Mouse (Mus musculus) embryonic facial prominence, embryonic 13.5 days (tissue): ENCODE measurements around the gene Hlx. TPM values are rescaled to one million over a fixed set of nuclear protein-coding genes. Genes with fewer than 3 reads are reported as not detected.
A peak's percentile ranks its signal among the peaks of the same experiment; 100 is the strongest.

ENCODE experiments used
- ATAC-seq: fragments of 200-750 bp; cut with Nextera tagmentation; 2 replicates; pipeline ENCODE4 v1.8.0; 2017; ENCODE audit warnings: low read depth; ENCODE audit not compliant: insufficient number of reproducible peaks, insufficient read depth, low FRiP score, low TSS enrichment
- H3K27ac ChIP-seq: fragments of 300-500 bp; sonication (generic); 2 replicates; pipeline ENCODE4 v1.5.1; 2015; ENCODE audit warnings: moderate library complexity, mild to moderate bottlenecking, inconsistent platforms
- H3K27me3 ChIP-seq: fragments of 300-500 bp; sonication (generic); 2 replicates; pipeline ENCODE4 v1.6.1; 2015; ENCODE audit warnings: mild to moderate bottlenecking, inconsistent platforms
- H3K36me3 ChIP-seq: fragments of 300-500 bp; sonication (generic); 2 replicates; pipeline ENCODE4 v1.6.1; 2015; ENCODE audit warnings: mild to moderate bottlenecking, inconsistent platforms
- H3K4me1 ChIP-seq: fragments of 300-500 bp; sonication (generic); 2 replicates; pipeline ENCODE4 v1.6.1; 2015; ENCODE audit warnings: inconsistent platforms
- H3K4me2 ChIP-seq: fragments of 300-500 bp; sonication (generic); 2 replicates; pipeline ENCODE4 v1.6.1; 2015; ENCODE audit warnings: moderate library complexity, mild to moderate bottlenecking, inconsistent platforms
- H3K4me3 ChIP-seq: fragments of 300-500 bp; sonication (generic); 2 replicates; pipeline ENCODE4 v1.5.1; 2015; ENCODE audit warnings: mild to moderate bottlenecking, inconsistent platforms
- H3K9ac ChIP-seq: fragments of 300-500 bp; sonication (generic); 2 replicates; pipeline ENCODE4 v1.6.1; 2015; ENCODE audit warnings: mild to moderate bottlenecking, inconsistent platforms
- H3K9me3 ChIP-seq: fragments of 300-500 bp; sonication (generic); 2 replicates; pipeline ENCODE4 v1.6.1; 2016; ENCODE audit warnings: inconsistent platforms
- WGBS: fragments of 180-500 bp; shearing (Covaris S2); methylation state at CpG from one replicate; pipeline ENCODE4 v1.1.7; 2015; ENCODE audit warnings: mixed read lengths; 5-methylcytosine and 5-hydroxymethylcytosine counted together
- polyA plus RNA-seq: library from polyadenylated mRNA; unstranded; fragments of >200 nt; fragmentation: Nextera tagmentation; extraction: Ambion mirVana; gene quantifications from 2 replicates; pipeline ENCODE4 v1.2.1, GENCODE M21; 2015

Gene Hlx
- polyA plus RNA-seq: 13.3 and 14.9 TPM in 2 replicates

- ATAC-seq: peak; percentile 83
- H3K27ac ChIP-seq: peak within 1 kb of the TSS; percentile 71
- under 1% methylated on average over 32 of the region's 32 CpGs for WGBS
- peak within 1 kb of the TSS; percentile 59 for H3K4me3 ChIP-seq
- H3K9me3 ChIP-seq: no peaks in the 10 kb centered on the region
- no peaks in the 10 kb centered on the region for H3K36me3 ChIP-seq
- peak within 1 kb of the TSS; percentile 86 for H3K4me2 ChIP-seq
- peak within 1 kb of the TSS; percentile 74 for H3K9ac ChIP-seq
- peaks cover 96% of the 10 kb centered on the region for H3K27me3 ChIP-seq
- peaks cover 28% of the 10 kb centered on the region for H3K4me1 ChIP-seq
Observed at GRCm38 (mm10) chr1:184732556-184733049, at the start of gene Hlx. TSS of gene Hlx (minus strand) at chr1:184732619.

GRCm38 (mm10) chr1:184782161-184782513 is 49.7 kb upstream of the Hlx start:
- WGBS: 74% methylated on average over 14 of the region's 14 CpGs
- Histone ChIP-seq H3K4me1 (no peaks in the 10 kb centered on the region), H3K27ac (no peak overlapping the region)

GRCm38 (mm10) chr1:184781286-184782160 is 49.1 kb upstream of the Hlx start:
- no peak overlapping the region for H3K9ac ChIP-seq
- H3K4me3 ChIP-seq: no peak overlapping the region
- WGBS: 70% methylated on average over 10 of the region's 10 CpGs
- H3K9me3 ChIP-seq: no peaks in the 10 kb centered on the region
- H3K27me3 ChIP-seq: peaks cover 12% of the 10 kb centered on the region
- H3K4me2 ChIP-seq: no peak overlapping the region
- H3K27ac ChIP-seq: no peak overlapping the region
- H3K4me1 ChIP-seq: no peaks in the 10 kb centered on the region
- no peak for ATAC-seq
- H3K36me3 ChIP-seq: no peaks in the 10 kb centered on the region

More at GRCm38 (mm10) chr1:184782161-184782513, 49.7 kb upstream of the Hlx start:
- Histone ChIP-seq H3K9ac (no peak overlapping the region), H3K9me3 (no peaks in the 10 kb centered on the region), H3K4me3 (no peak overlapping the region), H3K27me3 (peaks cover 6% of the 10 kb centered on the region), H3K36me3 (no peaks in the 10 kb centered on the region), H3K4me2 (no peak overlapping the region)
- ATAC-seq: no peak

GRCm38 (mm10) chr1:184778157-184778556 is 45.7 kb upstream of the Hlx start:
- H3K4me2 ChIP-seq: no peak overlapping the region
- no peak overlapping the region for H3K4me3 ChIP-seq
- no peak for ATAC-seq
- H3K4me1 ChIP-seq: no peaks in the 10 kb centered on the region
- no peaks in the 10 kb centered on the region for H3K9me3 ChIP-seq
- 76% methylated on average over 6 of the region's 6 CpGs for WGBS
- no peak overlapping the region for H3K9ac ChIP-seq
- H3K27me3 ChIP-seq: peaks cover 35% of the 10 kb centered on the region
- H3K36me3 ChIP-seq: no peaks in the 10 kb centered on the region
- no peak overlapping the region for H3K27ac ChIP-seq

- no peaks in the 10 kb centered on the region for H3K36me3 ChIP-seq
- ATAC-seq: no peak
- peaks cover 35% of the 10 kb centered on the region for H3K27me3 ChIP-seq
- H3K9ac ChIP-seq: no peak overlapping the region
- 31% methylated on average over 22 of the region's 22 CpGs for WGBS
- H3K4me2 ChIP-seq: no peak overlapping the region
- no peaks in the 10 kb centered on the region for H3K9me3 ChIP-seq
- no peak overlapping the region for H3K4me3 ChIP-seq
- 0 out of 2 replicates have a peak, but pooled peaks cover under 1% of the 10 kb centered on the region for H3K4me1 ChIP-seq
- H3K27ac ChIP-seq: no peak overlapping the region
Observed at GRCm38 (mm10) chr1:184777061-184777795, 44.8 kb upstream of the Hlx start.

GRCm38 (mm10) chr1:184775289-184775688 is 42.9 kb upstream of the Hlx start:
- WGBS: 43% methylated on average over 9 of the region's 9 CpGs
- Histone ChIP-seq H3K36me3 (no peaks in the 10 kb centered on the region), H3K27ac (no peak overlapping the region), H3K27me3 (peaks cover 42% of the 10 kb centered on the region), H3K9me3 (no peaks in the 10 kb centered on the region), H3K4me2 (no peak overlapping the region), H3K4me3 (no peak overlapping the region), H3K9ac (no peak overlapping the region), H3K4me1 (peaks cover 9% of the 10 kb centered on the region)
- ATAC-seq: no peak

- no peaks in the 10 kb centered on the region for H3K9me3 ChIP-seq
- no peak overlapping the region for H3K9ac ChIP-seq
- ATAC-seq: no peak
- H3K27me3 ChIP-seq: peaks cover 33% of the 10 kb centered on the region
- peaks cover 9% of the 10 kb centered on the region for H3K4me1 ChIP-seq
- 9% methylated on average over 9 of the region's 9 CpGs for WGBS
- peak overlapping the region; percentile 20 for H3K4me3 ChIP-seq
- peak overlapping the region; percentile 47 for H3K4me2 ChIP-seq
- H3K27ac ChIP-seq: no peak overlapping the region
- H3K36me3 ChIP-seq: no peaks in the 10 kb centered on the region
Observed at GRCm38 (mm10) chr1:184771891-184772249, 39.5 kb upstream of the Hlx start.

GRCm38 (mm10) chr1:184771202-184771890 is 38.9 kb upstream of the Hlx start:
- Histone ChIP-seq H3K27me3 (peaks cover 28% of the 10 kb centered on the region), H3K9me3 (no peaks in the 10 kb centered on the region), H3K4me3 (peak overlapping the region; percentile 20; the same call in 1 of the 2 replicates), H3K9ac (no peak overlapping the region), H3K4me1 (peaks cover 9% of the 10 kb centered on the region), H3K36me3 (no peaks in the 10 kb centered on the region), H3K4me2 (peak overlapping the region; percentile 47), H3K27ac (no peak overlapping the region)
- ATAC-seq: no peak
- 23% methylated on average over 18 of the region's 18 CpGs for WGBS

GRCm38 (mm10) chr1:184763866-184764265 is 31.4 kb upstream of the Hlx start:
- H3K4me2 ChIP-seq: no peak overlapping the region
- H3K9ac ChIP-seq: no peak overlapping the region
- H3K4me3 ChIP-seq: no peak overlapping the region
- no peaks in the 10 kb centered on the region for H3K36me3 ChIP-seq
- WGBS: 42% methylated on average over 3 of the region's 3 CpGs
- ATAC-seq: no peak
- H3K4me1 ChIP-seq: no peaks in the 10 kb centered on the region
- H3K27ac ChIP-seq: no peak overlapping the region
- H3K9me3 ChIP-seq: no peaks in the 10 kb centered on the region
- H3K27me3 ChIP-seq: no peaks in the 10 kb centered on the region

- H3K27ac ChIP-seq: no peak overlapping the region
- whole genome bisulfite sequencing: 75% methylated on average over 5 of the region's 5 CpGs
- no peaks in the 10 kb centered on the region for H3K4me1 ChIP-seq
- no peak overlapping the region for H3K9ac ChIP-seq
- H3K36me3 ChIP-seq: no peaks in the 10 kb centered on the region
- no peak overlapping the region for H3K4me3 ChIP-seq
- H3K4me2 ChIP-seq: no peak overlapping the region
- no peaks in the 10 kb centered on the region for H3K9me3 ChIP-seq
- ATAC-seq: no peak
- H3K27me3 ChIP-seq: no peaks in the 10 kb centered on the region
Observed at GRCm38 (mm10) chr1:184762941-184763340, 30.5 kb upstream of the Hlx start.

GRCm38 (mm10) chr1:184761988-184762387 is 29.6 kb upstream of the Hlx start:
- no peaks in the 10 kb centered on the region for H3K27me3 ChIP-seq
- H3K36me3 ChIP-seq: no peaks in the 10 kb centered on the region
- no peak overlapping the region for H3K4me3 ChIP-seq
- no peaks in the 10 kb centered on the region for H3K4me1 ChIP-seq
- H3K9me3 ChIP-seq: no peaks in the 10 kb centered on the region
- no peak for ATAC-seq
- H3K9ac ChIP-seq: no peak overlapping the region
- H3K27ac ChIP-seq: no peak overlapping the region
- WGBS: 76% methylated on average over 4 of the region's 4 CpGs
- no peak overlapping the region for H3K4me2 ChIP-seq
